Mouse (Mus musculus) liver, postnatal 0 days (tissue): Measurements from ENCODE around the gene Tmem163.

Source experiments
- CTCF ChIP-seq: sonication (generic); IDR thresholded peaks from 2 replicates; pipeline ENCODE4 v1.5.1; 2016; ENCODE audit warnings: antibody characterized with exemption, low read depth
- EP300 ChIP-seq: IDR thresholded peaks from 2 replicates; pipeline ENCODE4 v1.6.1; 2016; ENCODE audit warnings: antibody characterized with exemption, low read depth, mild to moderate bottlenecking

DNA sequence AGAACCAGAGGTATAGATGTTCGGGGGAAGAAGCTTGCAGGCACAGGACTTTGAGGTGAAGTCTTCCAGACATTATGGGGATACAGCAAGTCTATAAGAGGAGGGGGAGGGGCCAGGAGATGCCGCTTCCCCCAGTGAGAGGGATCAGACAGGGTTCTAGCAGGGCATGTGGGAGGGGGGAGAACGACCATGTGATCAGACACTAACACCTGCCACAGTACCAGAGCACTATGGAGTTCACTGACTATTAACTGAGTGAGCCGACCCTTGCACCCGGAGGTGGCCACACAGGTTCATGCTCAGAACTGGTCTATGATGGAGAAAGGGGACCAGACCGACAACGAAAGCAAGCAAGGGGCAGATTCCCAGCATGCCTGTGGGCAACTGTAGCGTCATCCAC, 156.0 kb downstream of the Tmem163 start:
- no peak for TF ChIP-seq CTCF
- TF ChIP-seq EP300: no peak
